Mouse (Mus musculus) ovary, postnatal 14 days (tissue): ENCODE data around the gene Zfp800.

ENCODE experiments used
- DNase-seq: peaks from one replicate; pipeline ENCODE4 v3.0.0; 2022; ENCODE audit warnings: low spot score

Gene Zfp800

GRCm38 (mm10) chr6:28397681-28398203 lies at the start of gene Zfp800:
Zfp800 (minus strand) TSS chr6:28398005.
- DNase-seq: no peak

- DNase-seq: no peak
These were observed 33.7 kb upstream of the Zfp800 start for GRCm38 (mm10) chr6:28431538-28431855.

- DNase-seq: no peak
These were observed 33.2 kb upstream of the Zfp800 start for GRCm38 (mm10) chr6:28430795-28431537.

- no peak for DNase-seq
These were observed 32.1 kb upstream of the Zfp800 start for GRCm38 (mm10) chr6:28429870-28430269.

- DNase-seq: no peak
These were observed 30.5 kb upstream of the Zfp800 start, which contains the start of gene Gcc1 for GRCm38 (mm10) chr6:28428290-28428689. Gcc1 (minus strand) TSS chr6:28428390.

- no peak for DNase-seq
These were observed 29.5 kb upstream of the Zfp800 start, which contains the start of gene Fscn3 for GRCm38 (mm10) chr6:28427096-28427839. Fscn3 (plus strand) TSS chr6:28427789.

- DNase-seq: no peak
These were observed 27.2 kb upstream of the Zfp800 start for GRCm38 (mm10) chr6:28425019-28425418.

GRCm38 (mm10) chr6:28423767-28424695 lies 26.2 kb upstream of the Zfp800 start:
- DNase-seq: peak; percentile 48

- peak; percentile 96 for DNase-seq
These were observed 25.5 kb upstream of the Zfp800 start, which contains the start of gene Arf5 for GRCm38 (mm10) chr6:28423313-28423712. Arf5 (plus strand) TSS chr6:28423560.

- no peak for DNase-seq
These were observed 25.0 kb upstream of the Zfp800 start for GRCm38 (mm10) chr6:28422651-28423290.

GRCm38 (mm10) chr6:28421469-28422000 lies 23.7 kb upstream of the Zfp800 start:
- DNase-seq: peak; percentile 94

GRCm38 (mm10) chr6:28420865-28421264 lies 23.1 kb upstream of the Zfp800 start:
- no peak for DNase-seq

- DNase-seq: no peak
These were observed 22.6 kb upstream of the Zfp800 start for GRCm38 (mm10) chr6:28420361-28420760.

GRCm38 (mm10) chr6:28419673-28420072 lies 21.9 kb upstream of the Zfp800 start:
- no peak for DNase-seq

GRCm38 (mm10) chr6:28418449-28418848 lies 20.6 kb upstream of the Zfp800 start:
- peak; percentile 70 for DNase-seq

GRCm38 (mm10) chr6:28416981-28417380 lies 19.2 kb upstream of the Zfp800 start:
- no peak for DNase-seq

GRCm38 (mm10) chr6:28411236-28411635 lies 13.4 kb upstream of the Zfp800 start:
- no peak for DNase-seq

- DNase-seq: no peak
These were observed 12.2 kb upstream of the Zfp800 start for GRCm38 (mm10) chr6:28410053-28410452.

- no peak for DNase-seq
These were observed 2.0 kb upstream of the Zfp800 start for GRCm38 (mm10) chr6:28399791-28400190.

GRCm38 (mm10) chr6:28398726-28399125 lies 921 bp upstream of the Zfp800 start:
- DNase-seq: no peak

GRCm38 (mm10) chr6:28396853-28397457 lies 850 bp downstream of the Zfp800 start:
- no peak for DNase-seq
